7 mouse cellular contexts compared by ENCODE assay signal in genomic region chr10:116019086-116019860, GRCm38 (mm10). TPM values are rescaled to one million over a fixed set of nuclear protein-coding genes. Genes with fewer than 3 reads are reported as not detected.
DNase-seq lines count a peak whose midpoint lies in the region; ATAC-seq lines count a peak whose summit lies in the region.

No protein-coding gene starts in this region.

- H3K4me3 ChIP-seq in midbrain, embryonic 16.5 days (ENCODE audit: low read depth, low read length): peak overlapping the region; percentile 54

- H3K27ac ChIP-seq in midbrain, embryonic 16.5 days (ENCODE audit: low read length): peak overlapping the region; percentile 79

- ATAC-seq in midbrain, embryonic 16.5 days: peak; percentile 23

- H3K9ac ChIP-seq in midbrain, embryonic 16.5 days (ENCODE audit: low read depth, low read length): peak overlapping the region; percentile 64

- H3K4me1 ChIP-seq in midbrain, embryonic 16.5 days (ENCODE audit: control insufficient read depth, insufficient read depth, low read length): no peaks in the 10 kb centered on the region; the same call in 1 of the 2 replicates

- no peaks in the 10 kb centered on the region for H3K36me3 ChIP-seq in midbrain, embryonic 16.5 days (ENCODE audit: control insufficient read depth, insufficient read depth, low read length)

- 3% methylated on average over 20 of the region's 20 CpGs for WGBS in midbrain, embryonic 16.5 days

- peak; percentile 9 for DNase-seq in urinary bladder, postnatal 14 days (ENCODE audit: low spot score)
- no peak for DNase-seq in urinary bladder, postnatal 36 days (ENCODE audit: low spot score in 2 of 2)
- peak; percentile 82 for DNase-seq in cerebellum, adult 9-11 months
- DNase-seq in frontal cortex, postnatal 10 days (ENCODE audit: low spot score in 2 of 2): peak; percentile 21 to 35
- DNase-seq in layer of hippocampus, postnatal 10 days (ENCODE audit: low spot score in 2 of 2): peak; percentile 41 to 59
- no peak for DNase-seq in spleen, postnatal 36 days (ENCODE audit: low spot score in 2 of 2)

- H3K4me2 ChIP-seq in midbrain, embryonic 16.5 days (ENCODE audit: low read length): peak overlapping the region; percentile 69

- no peaks in the 10 kb centered on the region for H3K27me3 ChIP-seq in midbrain, embryonic 16.5 days (ENCODE audit: control insufficient read depth, insufficient read depth, low read depth, low read length)

- 0 out of 2 replicates have a peak, but pooled peaks cover 4% of the 10 kb centered on the region for H3K9me3 ChIP-seq in midbrain, embryonic 16.5 days (replicated peaks; ENCODE audit: control insufficient read depth, low read length, poor library complexity, severe bottlenecking)

RNA-seq across cellular contexts. Expression of gene Ptprr, which starts 1.3 kb away (rescaled TPM):
- 10 to 100 TPM; 26.1 to 29.0 TPM for total RNA-seq in layer of hippocampus, postnatal 10 days (2021)
- 21.1 and 24.4 TPM in 2 replicates for polyA plus RNA-seq in midbrain, embryonic 16.5 days (2015; fragmentation: Nextera tagmentation; extraction: Ambion mirVana)

Comparison
In these comparisons a context has a peak if more than half of its experiments do, and no peak if none do; other contexts are left out.
1. DNase-seq: peak in urinary bladder, postnatal 14 days (single experiment), cerebellum, adult 9-11 months (single experiment), frontal cortex, postnatal 10 days (2 of 2) and layer of hippocampus, postnatal 10 days (2 of 2); none in urinary bladder, postnatal 36 days (0 of 2) and spleen, postnatal 36 days (0 of 2).